Mouse (Mus musculus) intestine, postnatal 0 days (tissue): ENCODE measurements around the gene Lrrc28. TPM values are rescaled to one million over a fixed set of nuclear protein-coding genes. Genes with fewer than 3 reads are reported as not detected.
A peak's percentile ranks its signal among the peaks of the same experiment; 100 is the strongest.

Experiments
- ATAC-seq: fragments of 200-750 bp; cut with Nextera tagmentation; 2 replicates; pipeline ENCODE4 v1.8.0; 2017; ENCODE audit warnings: mild to moderate bottlenecking, moderate TSS enrichment, moderate library complexity
- H3K27ac ChIP-seq: fragments of 300-500 bp; sonication (generic); 2 replicates; pipeline ENCODE4 v1.5.1; 2014; ENCODE audit warnings: mild to moderate bottlenecking, low read depth, low read length, moderate library complexity
- H3K27me3 ChIP-seq: fragments of 300-500 bp; sonication (generic); replicated peaks from 2 replicates; pipeline ENCODE4 v1.6.1; 2014; ENCODE audit warnings: low read length, mixed read lengths; ENCODE audit not compliant: control insufficient read depth, insufficient read depth
- H3K36me3 ChIP-seq: fragments of 300-500 bp; sonication (generic); 2 replicates; pipeline ENCODE4 v1.6.1; 2014; ENCODE audit warnings: mild to moderate bottlenecking, moderate library complexity; ENCODE audit not compliant: control insufficient read depth, insufficient read depth
- H3K4me1 ChIP-seq: fragments of 300-500 bp; sonication (generic); replicated peaks from 2 replicates; pipeline ENCODE4 v1.6.1; 2014; ENCODE audit warnings: antibody characterized with exemption, low read length, mixed read lengths; ENCODE audit not compliant: control insufficient read depth, insufficient read depth
- H3K4me2 ChIP-seq: fragments of 300-500 bp; sonication (generic); replicated peaks from 2 replicates; pipeline ENCODE4 v1.6.1; 2014; ENCODE audit warnings: low read depth, mild to moderate bottlenecking, moderate library complexity
- H3K4me3 ChIP-seq: fragments of 300-500 bp; sonication (generic); 2 replicates; pipeline ENCODE4 v1.5.1; 2014; ENCODE audit warnings: low read depth, low read length
- H3K9ac ChIP-seq: fragments of 300-500 bp; sonication (generic); 2 replicates; pipeline ENCODE4 v1.6.1; 2014; ENCODE audit warnings: mild to moderate bottlenecking, low read depth, low read length
- H3K9me3 ChIP-seq: fragments of 300-500 bp; sonication (generic); 2 replicates; pipeline ENCODE4 v1.6.1; 2016; ENCODE audit warnings: mixed run types; ENCODE audit not compliant: control insufficient read depth
- CTCF ChIP-seq: sonication (generic); IDR thresholded peaks from 2 replicates; pipeline ENCODE4 v1.5.1; 2016; ENCODE audit warnings: low read depth, mild to moderate bottlenecking, control low read depth, antibody characterized with exemption, moderate library complexity
- WGBS: fragments of 180-500 bp; shearing (Covaris S2); extraction: QIAGEN DNeasy Blood & Tissue Kit; methylation state at CpG from one replicate; pipeline ENCODE4 v1.1.7; 2014; 5-methylcytosine and 5-hydroxymethylcytosine counted together
- polyA plus RNA-seq: library from polyadenylated mRNA; unstranded; fragments of >200 nt; fragmentation: Nextera tagmentation; extraction: Ambion mirVana; gene quantifications from 2 replicates; pipeline ENCODE4 v1.2.1, GENCODE M21; 2015

Gene Lrrc28
- polyA plus RNA-seq, 1 experiment from 2014 or later, result 16.1 TPM

DNA sequence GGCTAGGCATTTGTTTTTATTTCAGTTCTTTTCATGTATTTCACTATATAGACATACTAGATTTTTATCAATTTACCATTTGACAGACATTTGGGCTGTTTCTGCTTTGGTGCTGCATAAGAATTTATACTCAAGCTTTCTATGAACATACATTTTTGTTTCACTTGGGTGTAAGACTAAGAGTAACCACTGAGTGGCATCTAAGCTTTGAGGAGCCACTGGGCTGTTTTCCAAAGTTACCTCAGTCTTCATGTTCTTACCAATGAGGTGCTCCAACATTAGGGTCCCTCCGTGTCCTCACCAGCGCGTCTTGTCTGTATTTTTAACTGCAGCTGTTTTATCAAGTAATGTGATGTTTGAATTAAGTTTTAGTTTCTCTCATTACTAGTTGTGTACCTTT lies 41.5 kb upstream of the Lrrc28 start:
- peaks cover 4% of the 10 kb centered on the region; the same call in 1 of the 2 replicates for H3K9me3 ChIP-seq
- no peak overlapping the region for H3K4me2 ChIP-seq
- peaks cover 6% of the 10 kb centered on the region for H3K36me3 ChIP-seq
- no peak overlapping the region for H3K9ac ChIP-seq
- H3K4me1 ChIP-seq, result no peaks in the 10 kb centered on the region
- no peak overlapping the region for H3K27ac ChIP-seq
- no peak for ATAC-seq
- TF ChIP-seq CTCF, result no peak
- no peaks in the 10 kb centered on the region for H3K27me3 ChIP-seq
- WGBS, result 92% methylated on average over 3 of the region's 3 CpGs
- no peak overlapping the region for H3K4me3 ChIP-seq

GRCm38 (mm10) chr7:67683006-67683405 lies 37.9 kb upstream of the Lrrc28 start:
- Histone ChIP-seq H3K4me3 (no peak overlapping the region), H3K9ac (no peak overlapping the region), H3K27ac (no peak overlapping the region), H3K4me1 (no peaks in the 10 kb centered on the region), H3K4me2 (no peak overlapping the region), H3K9me3 (peaks cover 4% of the 10 kb centered on the region; the same call in 1 of the 2 replicates), H3K27me3 (no peaks in the 10 kb centered on the region), H3K36me3 (peaks cover 11% of the 10 kb centered on the region)
- ATAC-seq, result no peak
- peak; percentile 22 for TF ChIP-seq CTCF
- WGBS, result 87% methylated on average over 16 of the region's 16 CpGs

GRCm38 (mm10) chr7:67681078-67681477 lies 36.0 kb upstream of the Lrrc28 start:
- H3K9ac ChIP-seq, result no peak overlapping the region
- no peaks in the 10 kb centered on the region for H3K4me1 ChIP-seq
- H3K27ac ChIP-seq, result no peak overlapping the region
- H3K27me3 ChIP-seq, result no peaks in the 10 kb centered on the region
- no peak overlapping the region for H3K4me3 ChIP-seq
- TF ChIP-seq CTCF, result no peak
- no peak for ATAC-seq
- no peak overlapping the region for H3K4me2 ChIP-seq
- 67% methylated on average over 9 of the region's 9 CpGs for WGBS
- peaks cover 11% of the 10 kb centered on the region for H3K36me3 ChIP-seq
- peaks cover 4% of the 10 kb centered on the region; the same call in 1 of the 2 replicates for H3K9me3 ChIP-seq

GRCm38 (mm10) chr7:67678878-67679499 lies 33.9 kb upstream of the Lrrc28 start:
- H3K4me2 ChIP-seq, result no peak overlapping the region
- no peaks in the 10 kb centered on the region for H3K9me3 ChIP-seq
- 52% methylated on average over 16 of the region's 16 CpGs for WGBS
- no peak overlapping the region for H3K4me3 ChIP-seq
- TF ChIP-seq CTCF, result no peak
- H3K36me3 ChIP-seq, result 0 out of 2 replicates have a peak, but pooled peaks cover 5% of the 10 kb centered on the region
- no peaks in the 10 kb centered on the region for H3K4me1 ChIP-seq
- H3K27ac ChIP-seq, result no peak overlapping the region
- H3K9ac ChIP-seq, result no peak overlapping the region
- no peaks in the 10 kb centered on the region for H3K27me3 ChIP-seq
- ATAC-seq, result peak; percentile 57; the same call in 1 of the 2 replicates

GRCm38 (mm10) chr7:67673656-67674055 lies 28.6 kb upstream of the Lrrc28 start:
- Histone ChIP-seq H3K4me3 (no peak overlapping the region), H3K9ac (no peak overlapping the region), H3K27me3 (no peaks in the 10 kb centered on the region), H3K4me2 (no peak overlapping the region), H3K27ac (no peak overlapping the region), H3K9me3 (no peaks in the 10 kb centered on the region), H3K4me1 (no peaks in the 10 kb centered on the region), H3K36me3 (peaks cover 12% of the 10 kb centered on the region)
- WGBS, result 79% methylated on average over 5 of the region's 5 CpGs
- ATAC-seq, result no peak
- TF ChIP-seq CTCF, result no peak

- 10% methylated on average over 10 of the region's 10 CpGs for WGBS
Measured at GRCm38 (mm10) chr7:67672650-67673049, 27.6 kb upstream of the Lrrc28 start.

DNA sequence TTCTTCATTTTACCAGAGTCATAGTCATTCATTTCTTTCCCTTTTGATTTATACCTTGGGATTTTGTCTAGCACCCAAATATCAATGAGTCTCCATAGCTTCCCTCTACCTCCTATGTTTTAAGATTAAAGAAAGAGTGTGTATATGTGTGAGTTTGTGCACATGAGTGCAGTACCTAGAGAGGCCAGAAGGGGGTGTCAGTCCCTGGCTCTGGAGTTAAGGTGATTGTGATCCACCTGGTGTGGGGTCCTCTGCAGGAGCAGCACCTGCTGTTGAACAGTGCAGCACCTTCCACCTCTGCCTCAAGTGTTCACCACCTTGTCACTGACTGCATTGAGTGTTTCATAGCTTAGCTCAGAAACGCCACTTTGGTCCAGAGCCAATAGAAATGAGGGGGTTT lies 25.9 kb upstream of the Lrrc28 start:
- Histone ChIP-seq H3K27me3 (no peaks in the 10 kb centered on the region), H3K36me3 (peaks cover 19% of the 10 kb centered on the region), H3K4me3 (no peak overlapping the region), H3K4me2 (no peak overlapping the region), H3K9ac (no peak overlapping the region), H3K27ac (no peak overlapping the region), H3K9me3 (no peaks in the 10 kb centered on the region), H3K4me1 (no peaks in the 10 kb centered on the region)
- WGBS, result 92% methylated on average over 1 of the region's 1 CpGs
- peak; percentile 58 for TF ChIP-seq CTCF
- no peak for ATAC-seq

More at GRCm38 (mm10) chr7:67672650-67673049, 27.6 kb upstream of the Lrrc28 start:
- no peaks in the 10 kb centered on the region for H3K27me3 ChIP-seq
- H3K4me2 ChIP-seq, result no peak overlapping the region
- TF ChIP-seq CTCF, result peak; percentile 97
- ATAC-seq, result peak; percentile 46; the same call in 1 of the 2 replicates
- peaks cover 12% of the 10 kb centered on the region for H3K36me3 ChIP-seq
- no peaks in the 10 kb centered on the region for H3K9me3 ChIP-seq
- no peaks in the 10 kb centered on the region for H3K4me1 ChIP-seq
- no peak overlapping the region for H3K27ac ChIP-seq
- H3K9ac ChIP-seq, result no peak overlapping the region
- no peak overlapping the region for H3K4me3 ChIP-seq
